Mouse (Mus musculus): Measurements from ENCODE around the gene Trim7. TPM values are rescaled to one million over a fixed set of nuclear protein-coding genes. Genes with fewer than 3 reads are reported as not detected.

The Trim7 gene
- polyA plus RNA-seq (2014; fragmentation: Illumina TruSeq; extraction: RNeasy Lipid Tissue Mini Kit (QIAGEN cat#74804); ENCODE audit: low read depth, low replicate concordance), result 30.1 TPM

GRCm38 (mm10) chr11:48825979-48826751, at the start of gene Trim7, which contains the start of gene Gm12184:
TSS of gene Trim7 (plus strand) at chr11:48826140.
TSS of gene Gm12184 (minus strand) at chr11:48826655.

DNA sequence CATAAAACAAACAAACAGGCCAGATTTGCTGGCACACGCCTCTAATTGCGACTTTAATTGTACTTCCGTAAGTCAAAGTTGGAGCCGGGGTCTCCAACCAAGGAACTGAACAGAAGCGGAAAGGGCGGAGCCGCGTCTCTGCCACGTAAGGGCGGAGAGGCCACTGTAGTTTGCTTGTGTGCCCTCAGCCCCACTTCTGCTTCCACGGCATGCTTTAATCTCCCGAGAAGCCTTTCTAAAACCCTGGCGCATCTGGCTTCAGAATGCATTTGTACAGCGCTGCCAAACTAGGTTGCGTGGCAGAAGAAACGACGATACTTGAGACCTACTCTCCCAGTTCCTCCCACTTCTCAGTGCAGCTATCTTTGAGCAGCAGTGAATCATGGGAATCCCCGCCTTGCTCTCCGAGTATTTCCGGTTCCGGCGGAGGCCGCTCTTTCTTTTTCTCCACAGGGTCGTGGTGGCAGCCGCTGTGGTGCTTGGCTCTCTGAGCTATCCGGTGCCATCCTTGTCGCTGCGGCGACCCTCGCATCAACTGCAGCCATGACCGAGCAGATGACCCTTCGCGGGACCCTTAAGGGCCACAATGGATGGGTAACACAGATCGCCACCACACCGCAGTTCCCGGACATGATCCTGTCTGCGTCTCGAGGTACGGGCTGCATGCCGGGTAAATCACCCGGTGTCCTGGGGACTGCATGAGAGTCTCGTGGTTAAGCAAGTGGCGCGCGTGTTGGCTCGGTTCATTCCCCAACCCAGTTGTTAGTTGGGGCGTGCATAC, 25.8 kb upstream of the Trim7 start, which contains the start of gene Rack1:
TSS of gene Rack1 (plus strand) at position 412 of the 781 bp plus-strand sequence.

GRCm38 (mm10) chr11:48816800-48817665, 8.9 kb upstream of the Trim7 start, which contains the start of gene Trim41:
TSS of gene Trim41 (minus strand) at chr11:48817353.

GRCm38 (mm10) chr11:48871201-48871772, 45.3 kb downstream of the Trim7 start, which contains the start of gene Irgm1:
TSS of gene Irgm1 (minus strand) at chr11:48871683.

Other genes with a start within 250 kb of the Trim7 start
- gene Rack1, start 25.8 kb upstream of the Trim7 start, polyA plus RNA-seq (2014; fragmentation: Illumina TruSeq; extraction: RNeasy Lipid Tissue Mini Kit (QIAGEN cat#74804); ENCODE audit: low read depth, low replicate concordance), result 454 TPM
- gene Trim41, start 8.8 kb upstream of the Trim7 start, polyA plus RNA-seq (2014; fragmentation: Illumina TruSeq; extraction: RNeasy Lipid Tissue Mini Kit (QIAGEN cat#74804); ENCODE audit: low read depth, low replicate concordance), result 20.6 TPM
- 9.5 TPM for gene Gm12184, start 515 bp downstream of the Trim7 start, polyA plus RNA-seq (2014; fragmentation: Illumina TruSeq; extraction: RNeasy Lipid Tissue Mini Kit (QIAGEN cat#74804); ENCODE audit: low read depth, low replicate concordance)
- gene Irgm1, start 45.5 kb downstream of the Trim7 start, polyA plus RNA-seq (2014; fragmentation: Illumina TruSeq; extraction: RNeasy Lipid Tissue Mini Kit (QIAGEN cat#74804); ENCODE audit: low read depth, low replicate concordance), result 21.4 TPM
- 0.58 TPM for gene Gm5431, start 76.1 kb downstream of the Trim7 start, polyA plus RNA-seq (2014; fragmentation: Illumina TruSeq; extraction: RNeasy Lipid Tissue Mini Kit (QIAGEN cat#74804); ENCODE audit: low read depth, low replicate concordance)
- 2.5 TPM for gene Psme2b, start 120.0 kb downstream of the Trim7 start, polyA plus RNA-seq (2014; fragmentation: Illumina TruSeq; extraction: RNeasy Lipid Tissue Mini Kit (QIAGEN cat#74804); ENCODE audit: low read depth, low replicate concordance)
- not detected for gene Olfr56, start 152.7 kb downstream of the Trim7 start, polyA plus RNA-seq (2014; fragmentation: Illumina TruSeq; extraction: RNeasy Lipid Tissue Mini Kit (QIAGEN cat#74804); ENCODE audit: low read depth, low replicate concordance)
- 2.9 TPM for gene 9930111J21Rik1, start 153.3 kb downstream of the Trim7 start, polyA plus RNA-seq (2014; fragmentation: Illumina TruSeq; extraction: RNeasy Lipid Tissue Mini Kit (QIAGEN cat#74804); ENCODE audit: low read depth, low replicate concordance)
- gene Gm12185, start 166.1 kb downstream of the Trim7 start, polyA plus RNA-seq (2014; fragmentation: Illumina TruSeq; extraction: RNeasy Lipid Tissue Mini Kit (QIAGEN cat#74804); ENCODE audit: low read depth, low replicate concordance), result 0.26 TPM
- gene Tgtp1, start 168.0 kb downstream of the Trim7 start, polyA plus RNA-seq (2014; fragmentation: Illumina TruSeq; extraction: RNeasy Lipid Tissue Mini Kit (QIAGEN cat#74804); ENCODE audit: low read depth, low replicate concordance), result 7.1 TPM
- 6.3 TPM for gene 9930111J21Rik2, start 225.1 kb downstream of the Trim7 start, polyA plus RNA-seq (2014; fragmentation: Illumina TruSeq; extraction: RNeasy Lipid Tissue Mini Kit (QIAGEN cat#74804); ENCODE audit: low read depth, low replicate concordance)
- 10.2 TPM for gene Tgtp2, start 238.1 kb downstream of the Trim7 start, polyA plus RNA-seq (2014; fragmentation: Illumina TruSeq; extraction: RNeasy Lipid Tissue Mini Kit (QIAGEN cat#74804); ENCODE audit: low read depth, low replicate concordance)

All from heart, adult 10 weeks (tissue).